Mouse (Mus musculus): ENCODE data around the gene Tes.

Gene Tes

GRCm38 (mm10) chr6:17079304-17079703, 14.4 kb downstream of the Tes start:
- DNase-seq (ENCODE audit: low spot score in 2 of 2) = no peak

- no peak for DNase-seq (ENCODE audit: low spot score in 2 of 2)
These were observed 14.9 kb downstream of the Tes start for GRCm38 (mm10) chr6:17079826-17080225.

DNA sequence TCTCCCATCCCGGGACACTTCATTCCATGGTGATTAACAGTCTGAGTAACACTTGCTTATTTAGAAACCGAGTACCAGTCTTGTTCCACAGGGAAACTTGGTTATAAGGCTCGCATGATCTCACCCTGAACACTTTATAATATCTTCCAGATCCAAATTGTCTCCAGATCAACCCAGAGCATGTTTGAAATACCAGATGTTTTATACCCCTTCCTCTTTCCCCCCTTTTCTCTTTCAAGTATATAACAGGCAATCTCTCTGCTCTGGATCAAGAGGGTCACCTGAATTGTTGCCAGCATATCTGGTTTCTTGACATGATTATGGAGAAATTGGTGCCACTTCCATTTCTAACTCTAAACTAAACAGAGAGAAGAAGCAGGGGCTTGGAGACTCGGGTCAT, 17.3 kb downstream of the Tes start:
- DNase-seq (ENCODE audit: low spot score in 2 of 2) = no peak

- no peak for DNase-seq (ENCODE audit: low spot score in 2 of 2)
These were observed 17.9 kb downstream of the Tes start for GRCm38 (mm10) chr6:17082800-17083199.

DNA sequence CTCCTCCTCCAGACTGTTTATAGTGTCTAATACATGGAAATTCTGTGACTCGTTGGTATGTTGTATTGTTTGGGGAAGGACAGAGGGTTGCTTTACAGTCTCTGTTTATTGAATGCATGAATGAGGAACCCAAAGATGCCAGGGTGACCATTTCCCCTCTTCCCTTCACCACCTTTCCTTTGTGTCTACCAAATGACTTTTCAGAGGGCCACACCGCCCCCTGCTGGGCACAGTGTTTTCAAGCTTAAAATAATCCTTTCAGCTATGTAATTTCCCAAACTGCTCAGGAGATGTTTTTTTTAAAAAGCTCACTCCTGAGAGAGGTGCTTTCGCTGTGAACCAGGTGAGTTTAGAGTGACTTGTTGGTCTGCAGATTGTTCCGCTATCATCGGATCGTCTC, 22.5 kb downstream of the Tes start:
- peak; percentile 79 to 86 for DNase-seq (ENCODE audit: low spot score in 2 of 2)

DNA sequence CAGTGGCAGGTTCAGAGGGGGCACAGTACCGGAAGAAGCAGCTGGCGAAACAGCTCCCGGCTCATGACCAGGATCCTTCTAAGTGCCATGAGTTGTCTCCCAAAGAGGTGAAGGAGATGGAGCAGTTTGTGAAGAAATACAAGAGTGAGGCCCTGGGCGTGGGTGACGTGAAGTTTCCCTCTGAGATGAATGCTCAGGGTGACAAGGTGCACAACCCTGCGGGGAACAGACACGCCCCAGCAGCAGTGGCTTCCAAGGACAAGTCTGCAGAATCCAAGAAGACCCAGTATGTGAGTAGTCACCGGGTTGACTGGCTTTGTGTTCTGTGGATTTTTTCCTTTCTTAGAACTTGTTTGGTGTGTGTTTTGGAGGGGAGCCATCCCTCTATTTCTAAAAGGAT, 32.4 kb downstream of the Tes start:
- DNase-seq (ENCODE audit: low spot score in 2 of 2) = no peak

GRCm38 (mm10) chr6:17098559-17098958, 33.6 kb downstream of the Tes start:
- DNase-seq (ENCODE audit: low spot score in 2 of 2) = no peak

- DNase-seq (ENCODE audit: low spot score in 2 of 2) = no peak
These were observed 34.7 kb downstream of the Tes start for GRCm38 (mm10) chr6:17099477-17100130.

DNA sequence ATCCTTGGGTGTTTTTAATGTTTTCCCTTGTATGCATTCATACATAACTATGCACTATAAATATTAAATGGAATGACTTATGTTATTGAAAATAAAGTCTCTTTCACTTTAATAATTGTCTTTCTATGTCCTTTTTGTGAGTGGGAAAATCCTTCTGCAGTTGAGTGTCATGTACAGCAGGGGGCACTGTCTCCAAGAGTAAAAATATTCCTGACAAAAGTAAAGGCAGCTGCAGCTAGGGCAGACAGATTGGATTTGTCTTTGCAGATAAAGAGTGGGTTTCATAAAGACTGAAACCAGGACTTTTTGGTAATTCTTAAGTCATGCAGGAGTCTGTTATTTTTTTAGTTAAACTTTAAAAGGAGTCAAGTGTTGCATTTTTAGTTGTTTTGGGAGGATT, 40.8 kb downstream of the Tes start:
- peak; percentile 78 to 81 for DNase-seq (ENCODE audit: low spot score in 2 of 2)

GRCm38 (mm10) chr6:17106493-17106892, 41.5 kb downstream of the Tes start:
- DNase-seq (ENCODE audit: low spot score in 2 of 2) = no peak

DNA sequence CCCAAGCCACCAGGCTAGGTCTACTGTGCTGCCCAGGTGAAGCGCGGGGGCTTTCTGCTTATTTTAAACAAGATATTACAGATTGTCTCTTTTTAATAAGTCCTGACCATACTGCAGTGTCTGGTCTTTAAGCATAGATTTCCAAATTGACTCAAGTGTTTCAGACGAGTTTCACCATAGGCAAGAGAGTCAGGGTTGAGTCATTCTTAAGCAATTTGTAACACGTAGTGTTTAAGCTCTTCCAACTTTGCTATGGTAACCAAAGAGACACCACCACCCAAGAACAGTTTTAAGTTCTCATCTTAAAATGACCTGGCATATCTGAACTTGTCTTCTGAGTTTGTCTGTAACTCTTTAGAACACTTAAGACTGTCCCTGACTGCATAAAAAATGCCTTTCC, 44.3 kb downstream of the Tes start:
- no peak for DNase-seq (ENCODE audit: low spot score in 2 of 2)

- DNase-seq (ENCODE audit: low spot score in 2 of 2) = no peak
These were observed 45.7 kb downstream of the Tes start for GRCm38 (mm10) chr6:17110564-17111100.

DNA sequence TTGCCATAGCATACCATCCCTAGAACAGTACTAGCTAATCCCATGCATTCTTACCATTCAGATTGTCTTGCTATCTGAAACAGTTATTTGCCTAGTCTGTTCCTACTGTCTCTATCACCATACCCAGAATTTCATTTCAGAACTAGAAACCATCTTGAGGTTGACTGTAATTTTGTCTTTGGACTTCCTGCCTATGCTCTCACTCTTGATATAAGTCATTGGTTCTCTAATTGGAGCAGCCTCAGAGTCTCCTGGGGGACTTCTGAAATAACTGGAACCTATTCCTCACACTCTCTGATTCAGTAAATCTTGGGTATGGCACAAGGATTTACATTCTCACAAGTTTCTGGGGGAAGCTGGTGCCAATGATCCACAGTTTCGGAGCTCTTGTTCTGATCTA, 47.1 kb downstream of the Tes start:
- DNase-seq (ENCODE audit: low spot score in 2 of 2) = no peak

- DNase-seq (ENCODE audit: low spot score in 2 of 2) = no peak
These were observed 48.0 kb downstream of the Tes start for GRCm38 (mm10) chr6:17112990-17113389.

DNA sequence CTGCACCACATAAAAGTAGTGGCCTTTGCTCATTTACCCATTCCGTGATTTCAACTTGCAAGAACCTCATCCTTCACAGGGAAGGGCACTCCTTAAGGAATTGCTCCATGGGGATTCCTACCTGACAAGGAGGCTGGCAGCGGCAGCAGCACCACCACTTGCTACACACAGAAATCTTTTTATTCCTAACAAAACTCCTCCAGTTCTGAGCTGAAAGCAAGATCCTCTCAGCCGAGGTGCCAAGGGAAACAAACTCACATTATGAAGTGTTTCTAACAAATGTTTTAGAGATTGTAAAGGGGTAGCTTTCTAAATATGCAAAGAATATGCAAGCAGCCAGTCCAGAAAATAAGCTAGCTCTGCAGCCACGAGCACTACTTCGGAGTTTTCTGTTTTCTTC, 49.6 kb downstream of the Tes start:
- DNase-seq (ENCODE audit: low spot score in 2 of 2) = peak; percentile 14 to 16

DNA sequence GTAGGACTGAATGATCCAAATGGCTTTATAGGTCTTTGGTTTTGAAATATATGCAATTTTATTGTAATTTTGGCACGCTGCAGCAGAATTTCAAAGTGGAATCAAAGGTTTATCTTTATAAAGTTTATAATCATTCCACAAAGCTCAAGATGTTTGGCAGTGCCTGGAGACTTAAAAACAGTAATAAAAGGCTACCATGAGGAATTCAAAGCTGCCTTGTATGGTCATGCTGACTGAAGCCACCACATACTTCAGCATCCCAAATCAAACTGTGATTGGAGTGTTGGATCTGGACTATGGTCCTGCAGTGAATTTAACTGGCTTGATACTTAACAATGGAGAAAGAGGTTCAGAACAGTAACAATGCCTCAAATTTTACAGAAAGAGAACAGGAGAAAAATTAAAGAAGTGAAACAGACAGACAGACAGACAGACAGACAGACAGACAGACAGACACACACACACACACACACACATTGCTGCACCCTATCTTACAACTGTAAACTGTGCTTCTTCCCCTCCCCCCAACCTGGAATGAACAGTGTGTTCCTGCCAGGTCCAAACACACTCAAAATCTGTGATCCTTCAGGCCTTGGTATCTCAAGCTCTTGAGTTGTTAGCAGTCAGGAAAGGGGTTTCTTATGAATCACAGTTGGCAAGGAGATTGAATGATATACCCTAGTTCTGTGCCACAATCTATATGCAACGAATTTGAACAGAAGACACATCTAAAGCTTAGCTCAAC, 50.3 kb downstream of the Tes start:
- DNase-seq (ENCODE audit: low spot score in 2 of 2) = no peak

DNA sequence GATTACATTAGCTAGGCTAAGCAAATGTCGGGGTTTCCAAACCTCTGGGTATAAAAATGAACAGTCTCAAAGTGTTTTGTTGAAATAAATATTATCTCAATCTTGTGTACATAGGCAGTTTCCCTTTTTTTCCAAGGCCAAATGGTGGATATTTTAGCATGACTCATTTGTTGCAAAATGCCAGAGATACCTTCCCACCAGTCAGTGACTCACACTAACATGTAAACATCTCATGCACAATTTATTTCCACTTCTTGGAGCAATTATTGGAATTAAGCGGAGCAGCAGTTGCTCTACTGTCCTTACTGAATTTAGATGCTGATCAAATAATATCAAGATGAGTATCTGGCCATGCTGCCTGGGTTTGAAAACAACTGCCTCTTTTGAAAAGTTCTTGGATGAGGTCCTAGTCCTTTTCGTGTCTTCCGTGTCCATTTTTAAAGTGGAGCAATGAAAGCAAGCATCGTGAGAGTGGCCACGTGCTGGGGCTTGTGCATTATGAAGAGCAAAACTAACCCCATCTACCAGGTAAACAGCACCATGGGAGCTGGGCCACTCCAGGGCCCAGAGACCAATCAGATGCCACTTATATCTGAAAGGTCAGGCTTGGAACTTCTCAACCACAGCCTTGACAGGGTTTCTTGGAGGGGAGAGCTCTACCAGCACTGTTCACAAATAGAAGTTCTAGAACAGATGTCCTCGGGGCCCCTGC, 54.7 kb downstream of the Tes start:
- DNase-seq (ENCODE audit: low spot score in 2 of 2) = no peak

GRCm38 (mm10) chr6:17140021-17140420, 75.1 kb downstream of the Tes start:
- DNase-seq (ENCODE audit: low spot score in 2 of 2) = no peak

- DNase-seq (ENCODE audit: low spot score in 2 of 2) = peak; percentile 24 to 48
These were observed 77.8 kb downstream of the Tes start for GRCm38 (mm10) chr6:17142577-17143359.

GRCm38 (mm10) chr6:17151071-17151715, 86.2 kb downstream of the Tes start:
- no peak for DNase-seq (ENCODE audit: low spot score in 2 of 2)

DNA sequence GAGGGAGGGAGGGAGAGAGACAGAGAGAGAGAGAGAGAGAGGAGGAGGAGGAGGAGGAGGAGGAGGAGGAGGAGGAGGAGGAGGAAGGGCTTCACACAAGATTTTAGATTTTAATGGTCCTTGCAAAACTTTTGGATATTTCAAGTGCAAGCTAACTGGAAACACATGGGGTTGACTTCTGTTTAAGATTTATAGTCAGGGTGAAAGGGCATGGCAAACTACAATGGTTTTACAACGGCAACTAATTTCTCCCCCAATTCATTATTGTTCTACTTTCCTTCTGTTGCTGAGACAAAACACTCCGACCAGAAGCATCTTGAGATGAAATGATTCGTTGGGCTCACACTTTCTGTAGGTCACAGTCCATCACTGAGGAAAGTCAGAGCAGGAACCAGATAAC, 87.6 kb downstream of the Tes start:
- DNase-seq (ENCODE audit: low spot score in 2 of 2) = no peak

Data from right cerebral cortex, adult 2 months (tissue).